Mouse (Mus musculus): ENCODE measurements around the gene Xkr7. TPM values are rescaled to one million over a fixed set of nuclear protein-coding genes. Genes with fewer than 3 reads are reported as not detected.

Gene Xkr7
- total RNA-seq (2023) = not detected

GRCm38 (mm10) chr2:153031126-153032082 lies at the start of gene Xkr7:
Xkr7 (plus strand) TSS chr2:153031852.

GRCm38 (mm10) chr2:153014758-153015593 lies 16.7 kb upstream of the Xkr7 start, which contains the start of gene Pdrg1:
Pdrg1 (minus strand) TSS chr2:153015427.

GRCm38 (mm10) chr2:153065747-153066508 lies 34.3 kb downstream of the Xkr7 start, which contains the start of gene Ccm2l:
Ccm2l (plus strand) TSS chr2:153065955.

Other genes with a start within 250 kb of the Xkr7 start
- gene Bcl2l1, start 200.1 kb upstream of the Xkr7 start, total RNA-seq (2023) = 10 to 100 TPM; 29.6 to 30.5 TPM
- gene Tpx2, start 183.9 kb upstream of the Xkr7 start, total RNA-seq (2023) = 10 to 100 TPM; 46.7 to 49.4 TPM
- gene Mylk2, start 120.5 kb upstream of the Xkr7 start, total RNA-seq (2023) = under 1 TPM in 1 of 2 experiments, not detected in 1; 0.15 TPM
- gene Foxs1, start 98.6 kb upstream of the Xkr7 start, total RNA-seq (2023) = not detected
- gene Dusp15, start 80.2 kb upstream of the Xkr7 start, total RNA-seq (2023) = not detected
- not detected for gene Ttll9, start 69.4 kb upstream of the Xkr7 start, total RNA-seq (2023)
- 10 to 100 TPM; 17.9 to 19.6 TPM for gene Pdrg1, start 16.4 kb upstream of the Xkr7 start, total RNA-seq (2023)
- gene Ccm2l, start 34.1 kb downstream of the Xkr7 start, total RNA-seq (2023) = 1 to 10 TPM; 1.9 to 2.3 TPM
- 100 to 1,000 TPM; 230 to 240 TPM for gene Hck, start 76.6 kb downstream of the Xkr7 start, total RNA-seq (2023)
- 10 to 100 TPM; 72.9 to 79.8 TPM for gene Tm9sf4, start 129.5 kb downstream of the Xkr7 start, total RNA-seq (2023)
- gene Tspyl3, start 193.6 kb downstream of the Xkr7 start, total RNA-seq (2023) = 1 to 10 TPM; 5.0 to 6.0 TPM
- 10 to 100 TPM; 34.4 to 42.0 TPM for gene Plagl2, start 209.6 kb downstream of the Xkr7 start, total RNA-seq (2023)
- gene Pofut1, start 209.7 kb downstream of the Xkr7 start, total RNA-seq (2023) = 10 to 100 TPM; 16.7 to 21.5 TPM

Data from neutrophil, adult 59 days (primary cell).